Mouse (Mus musculus): ENCODE measurements around the gene Npr2. TPM values are rescaled to one million over a fixed set of nuclear protein-coding genes. Genes with fewer than 3 reads are reported as not detected.

The Npr2 gene
- polyA plus RNA-seq, 1 experiment from 2014 or later, result 13.7 TPM

GRCm38 (mm10) chr4:43691026-43691425 lies 59.3 kb downstream of the Npr2 start:
- no peak for TF ChIP-seq CTCF (IDR thresholded peaks at IDR 0.05; ENCODE audit: low read depth)
- no peaks in the 10 kb centered on the region for H3K4me1 ChIP-seq (ENCODE audit: insufficient read depth)
- H3K4me3 ChIP-seq (ENCODE audit: low read depth, low read length), result no peak overlapping the region
- H3K27me3 ChIP-seq (ENCODE audit: insufficient read depth, low read length), result no peaks in the 10 kb centered on the region
- no peak overlapping the region for H3K27ac ChIP-seq (ENCODE audit: low read depth)
- no peak overlapping the region for H3K4me2 ChIP-seq
- no peak for DNase-seq
- H3K9ac ChIP-seq, result no peak overlapping the region
- ATAC-seq (ENCODE audit: insufficient read depth), result no peak
- WGBS, result 74% methylated on average over 5 of the region's 5 CpGs
- H3K9me3 ChIP-seq (ENCODE audit: low read depth, low read length), result no peaks in the 10 kb centered on the region
- H3K36me3 ChIP-seq (ENCODE audit: insufficient read depth), result 0 out of 2 replicates have a peak, but pooled peaks cover 3% of the 10 kb centered on the region

- Histone ChIP-seq H3K9me3 (ENCODE audit: low read depth, low read length) (no peaks in the 10 kb centered on the region), H3K4me1 (ENCODE audit: insufficient read depth) (no peaks in the 10 kb centered on the region), H3K9ac (no peak overlapping the region), H3K36me3 (ENCODE audit: insufficient read depth) (no peaks in the 10 kb centered on the region), H3K27me3 (ENCODE audit: insufficient read depth, low read length) (no peaks in the 10 kb centered on the region), H3K4me3 (ENCODE audit: low read depth, low read length) (no peak overlapping the region), H3K27ac (ENCODE audit: low read depth) (no peak overlapping the region), H3K4me2 (no peak overlapping the region)
- ATAC-seq (ENCODE audit: insufficient read depth), result 0 out of 2 replicates have a peak, but pooled peaks have one; percentile 28
- TF ChIP-seq CTCF (IDR thresholded peaks at IDR 0.05; ENCODE audit: low read depth), result no peak
- WGBS, result 56% methylated on average over 5 of the region's 5 CpGs
- no peak for DNase-seq
Observed at GRCm38 (mm10) chr4:43693806-43694241, 62.1 kb downstream of the Npr2 start.

- H3K36me3 ChIP-seq (ENCODE audit: insufficient read depth), result no peaks in the 10 kb centered on the region
- no peak overlapping the region for H3K9ac ChIP-seq
- no peaks in the 10 kb centered on the region for H3K9me3 ChIP-seq (ENCODE audit: low read depth, low read length)
- no peaks in the 10 kb centered on the region for H3K27me3 ChIP-seq (ENCODE audit: insufficient read depth, low read length)
- TF ChIP-seq CTCF (IDR thresholded peaks at IDR 0.05; ENCODE audit: low read depth), result no peak
- 69% methylated on average over 1 of the region's 1 CpGs for WGBS
- DNase-seq (no peak), ATAC-seq (ENCODE audit: insufficient read depth) (no peak)
- H3K4me1 ChIP-seq (ENCODE audit: insufficient read depth), result no peaks in the 10 kb centered on the region
- no peak overlapping the region for H3K27ac ChIP-seq (ENCODE audit: low read depth)
- H3K4me3 ChIP-seq (ENCODE audit: low read depth, low read length), result no peak overlapping the region
- no peak overlapping the region for H3K4me2 ChIP-seq
Observed at GRCm38 (mm10) chr4:43694439-43695248, 62.9 kb downstream of the Npr2 start.

- peak; percentile 73 for ATAC-seq (ENCODE audit: insufficient read depth)
Observed at GRCm38 (mm10) chr4:43695249-43695671, 63.5 kb downstream of the Npr2 start.

GRCm38 (mm10) chr4:43696561-43696960 lies 64.8 kb downstream of the Npr2 start:
- no peak overlapping the region for H3K9ac ChIP-seq
- no peaks in the 10 kb centered on the region for H3K27me3 ChIP-seq (ENCODE audit: insufficient read depth, low read length)
- WGBS, result 87% methylated on average over 13 of the region's 13 CpGs
- H3K4me1 ChIP-seq (ENCODE audit: insufficient read depth), result no peaks in the 10 kb centered on the region
- H3K4me2 ChIP-seq, result no peak overlapping the region
- no peak for DNase-seq
- H3K27ac ChIP-seq (ENCODE audit: low read depth), result no peak overlapping the region
- H3K9me3 ChIP-seq (ENCODE audit: low read depth, low read length), result no peaks in the 10 kb centered on the region
- ATAC-seq (ENCODE audit: insufficient read depth), result no peak
- TF ChIP-seq CTCF (IDR thresholded peaks at IDR 0.05; ENCODE audit: low read depth), result no peak
- H3K4me3 ChIP-seq (ENCODE audit: low read depth, low read length), result no peak overlapping the region
- H3K36me3 ChIP-seq (ENCODE audit: insufficient read depth), result no peaks in the 10 kb centered on the region

More at GRCm38 (mm10) chr4:43695249-43695671, 63.5 kb downstream of the Npr2 start:
- H3K4me2 ChIP-seq, result no peak overlapping the region
- H3K4me1 ChIP-seq (ENCODE audit: insufficient read depth), result no peaks in the 10 kb centered on the region
- WGBS, result 21% methylated on average over 9 of the region's 9 CpGs
- no peaks in the 10 kb centered on the region for H3K9me3 ChIP-seq (ENCODE audit: low read depth, low read length)
- no peak overlapping the region for H3K4me3 ChIP-seq (ENCODE audit: low read depth, low read length)
- DNase-seq, result peak; percentile 34
- H3K27ac ChIP-seq (ENCODE audit: low read depth), result no peak overlapping the region
- H3K27me3 ChIP-seq (ENCODE audit: insufficient read depth, low read length), result no peaks in the 10 kb centered on the region
- no peaks in the 10 kb centered on the region for H3K36me3 ChIP-seq (ENCODE audit: insufficient read depth)
- no peak overlapping the region for H3K9ac ChIP-seq
- TF ChIP-seq CTCF (IDR thresholded peaks at IDR 0.05; ENCODE audit: low read depth), result no peak

- Histone ChIP-seq H3K4me3 (ENCODE audit: low read depth, low read length) (no peak within 1 kb of the TSS), H3K9me3 (ENCODE audit: low read depth, low read length) (no peaks in the 10 kb centered on the region), H3K9ac (no peak within 1 kb of the TSS), H3K27me3 (ENCODE audit: insufficient read depth, low read length) (no peaks in the 10 kb centered on the region), H3K4me2 (no peak within 1 kb of the TSS), H3K4me1 (ENCODE audit: insufficient read depth) (no peaks in the 10 kb centered on the region), H3K36me3 (ENCODE audit: insufficient read depth) (no peaks in the 10 kb centered on the region), H3K27ac (ENCODE audit: low read depth) (no peak within 1 kb of the TSS)
- no peak for DNase-seq
- ATAC-seq (ENCODE audit: insufficient read depth), result no peak
- 85% methylated on average over 6 of the region's 6 CpGs for WGBS
- no peak for TF ChIP-seq CTCF (IDR thresholded peaks at IDR 0.05; ENCODE audit: low read depth)
Observed at GRCm38 (mm10) chr4:43700707-43701106, 69.0 kb downstream of the Npr2 start, which contains the start of gene Olfr70. TSS of gene Olfr70 (minus strand) at chr4:43700807.

Small RNAs within 50 kb of the gene (microRNA-seq; reads per million reads assigned to microRNA genes)
- not detected for gene Gm25262 (ENCODE audit: borderline number of aligned reads)

Other genes with a start within 250 kb of the Npr2 start
- 5.0 and 5.8 TPM in 2 replicates for gene Rusc2, start 250.0 kb upstream of the Npr2 start, polyA plus RNA-seq (2014; fragmentation: Nextera tagmentation; extraction: Ambion mirVana)
- 0.32 and 0.34 TPM in 2 replicates for gene Fam166b, start 202.8 kb upstream of the Npr2 start, polyA plus RNA-seq (2014; fragmentation: Nextera tagmentation; extraction: Ambion mirVana)
- gene Tesk1, start 190.0 kb upstream of the Npr2 start, polyA plus RNA-seq (2014; fragmentation: Nextera tagmentation; extraction: Ambion mirVana), result 12.6 and 15.9 TPM in 2 replicates
- 3.2 TPM in 2 replicates for gene Cd72, start 177.3 kb upstream of the Npr2 start, polyA plus RNA-seq (2014; fragmentation: Nextera tagmentation; extraction: Ambion mirVana)
- not detected in 2 replicates for gene Sit1, start 148.2 kb upstream of the Npr2 start, polyA plus RNA-seq (2014; fragmentation: Nextera tagmentation; extraction: Ambion mirVana)
- gene Ccdc107, start 139.0 kb upstream of the Npr2 start, polyA plus RNA-seq (2014; fragmentation: Nextera tagmentation; extraction: Ambion mirVana), result 61.4 and 70.8 TPM in 2 replicates
- gene Arhgef39, start 132.2 kb upstream of the Npr2 start, polyA plus RNA-seq (2014; fragmentation: Nextera tagmentation; extraction: Ambion mirVana), result 42.5 and 51.8 TPM in 2 replicates
- gene Car9, start 125.0 kb upstream of the Npr2 start, polyA plus RNA-seq (2014; fragmentation: Nextera tagmentation; extraction: Ambion mirVana), result 3.7 and 4.5 TPM in 2 replicates
- 185 and 194 TPM in 2 replicates for gene Tpm2, start 108.2 kb upstream of the Npr2 start, polyA plus RNA-seq (2014; fragmentation: Nextera tagmentation; extraction: Ambion mirVana)
- gene Creb3, start 69.6 kb upstream of the Npr2 start, polyA plus RNA-seq (2014; fragmentation: Nextera tagmentation; extraction: Ambion mirVana), result 47.2 and 52.8 TPM in 2 replicates
- 84.9 and 93.8 TPM in 2 replicates for gene Tln1, start 69.2 kb upstream of the Npr2 start, polyA plus RNA-seq (2014; fragmentation: Nextera tagmentation; extraction: Ambion mirVana)
- 28.2 and 31.9 TPM in 2 replicates for gene Rgp1, start 53.2 kb upstream of the Npr2 start, polyA plus RNA-seq (2014; fragmentation: Nextera tagmentation; extraction: Ambion mirVana)
- gene Gba2, start 53.1 kb upstream of the Npr2 start, polyA plus RNA-seq (2014; fragmentation: Nextera tagmentation; extraction: Ambion mirVana), result 18.6 and 19.3 TPM in 2 replicates
- gene Msmp, start 47.4 kb upstream of the Npr2 start, polyA plus RNA-seq (2014; fragmentation: Nextera tagmentation; extraction: Ambion mirVana), result not detected in 2 replicates
- 0.68 and 1.6 TPM in 2 replicates for gene Spag8, start 21.7 kb downstream of the Npr2 start, polyA plus RNA-seq (2014; fragmentation: Nextera tagmentation; extraction: Ambion mirVana)
- 84.0 and 97.7 TPM in 2 replicates for gene Hint2, start 24.5 kb downstream of the Npr2 start, polyA plus RNA-seq (2014; fragmentation: Nextera tagmentation; extraction: Ambion mirVana)
- gene Tmem8b, start 37.0 kb downstream of the Npr2 start, polyA plus RNA-seq (2014; fragmentation: Nextera tagmentation; extraction: Ambion mirVana), result 2.8 and 3.5 TPM in 2 replicates
- 3.2 and 3.4 TPM in 2 replicates for gene Fam221b, start 37.2 kb downstream of the Npr2 start, polyA plus RNA-seq (2014; fragmentation: Nextera tagmentation; extraction: Ambion mirVana)
- not detected in 2 replicates for gene Olfr70, start 68.9 kb downstream of the Npr2 start, polyA plus RNA-seq (2014; fragmentation: Nextera tagmentation; extraction: Ambion mirVana)
- gene Olfr71, start 78.3 kb downstream of the Npr2 start, polyA plus RNA-seq (2014; fragmentation: Nextera tagmentation; extraction: Ambion mirVana), result not detected in 2 replicates
- 0.58 and 0.93 TPM in 2 replicates for gene Hrct1, start 95.3 kb downstream of the Npr2 start, polyA plus RNA-seq (2014; fragmentation: Nextera tagmentation; extraction: Ambion mirVana)
- 0.28 and 0.38 TPM in 2 replicates for gene Spaar, start 98.1 kb downstream of the Npr2 start, polyA plus RNA-seq (2014; fragmentation: Nextera tagmentation; extraction: Ambion mirVana)
- not detected in 2 replicates for gene Olfr159, start 139.1 kb downstream of the Npr2 start, polyA plus RNA-seq (2014; fragmentation: Nextera tagmentation; extraction: Ambion mirVana)
- gene Olfr156, start 192.0 kb downstream of the Npr2 start, polyA plus RNA-seq (2014; fragmentation: Nextera tagmentation; extraction: Ambion mirVana), result not detected in 2 replicates
- gene Olfr157, start 208.3 kb downstream of the Npr2 start, polyA plus RNA-seq (2014; fragmentation: Nextera tagmentation; extraction: Ambion mirVana), result not detected in 2 replicates
- gene Olfr155, start 219.6 kb downstream of the Npr2 start, polyA plus RNA-seq (2014; fragmentation: Nextera tagmentation; extraction: Ambion mirVana), result not detected in 2 replicates
- 27.9 and 29.5 TPM in 2 replicates for gene Reck, start 243.6 kb downstream of the Npr2 start, polyA plus RNA-seq (2014; fragmentation: Nextera tagmentation; extraction: Ambion mirVana)